Mouse (Mus musculus) hindbrain, embryonic 13.5 days (tissue): ENCODE data around the gene Oser1. TPM values are rescaled to one million over a fixed set of nuclear protein-coding genes. Genes with fewer than 3 reads are reported as not detected.

ENCODE experiments used
- ATAC-seq: fragments of 200-750 bp; cut with Nextera tagmentation; 2 replicates; pipeline ENCODE4 v1.8.0; 2017; ENCODE audit warnings: moderate TSS enrichment; ENCODE audit not compliant: low FRiP score
- H3K27ac ChIP-seq: fragments of 300-500 bp; sonication (generic); 2 replicates; pipeline ENCODE4 v1.5.1; 2015; ENCODE audit warnings: inconsistent platforms, mild to moderate bottlenecking, moderate library complexity
- H3K27me3 ChIP-seq: fragments of 300-500 bp; sonication (generic); 2 replicates; pipeline ENCODE4 v1.6.1; 2015; ENCODE audit warnings: mild to moderate bottlenecking, inconsistent platforms
- H3K36me3 ChIP-seq: fragments of 300-500 bp; sonication (generic); 2 replicates; pipeline ENCODE4 v1.6.1; 2015; ENCODE audit warnings: mild to moderate bottlenecking, inconsistent platforms
- H3K4me1 ChIP-seq: fragments of 300-500 bp; sonication (generic); replicated peaks from 2 replicates; pipeline ENCODE4 v1.6.1; 2015; ENCODE audit warnings: inconsistent platforms
- H3K4me2 ChIP-seq: fragments of 300-500 bp; sonication (generic); 2 replicates; pipeline ENCODE4 v1.6.1; 2015; ENCODE audit warnings: inconsistent platforms, mild to moderate bottlenecking, moderate library complexity
- H3K4me3 ChIP-seq: fragments of 300-500 bp; sonication (generic); 2 replicates; pipeline ENCODE4 v1.5.1; 2015; ENCODE audit warnings: mild to moderate bottlenecking, inconsistent platforms
- H3K9ac ChIP-seq: fragments of 300-500 bp; sonication (generic); 2 replicates; pipeline ENCODE4 v1.6.1; 2015; ENCODE audit warnings: mild to moderate bottlenecking, inconsistent platforms
- H3K9me3 ChIP-seq: fragments of 300-500 bp; sonication (generic); 2 replicates; pipeline ENCODE4 v1.6.1; 2016; ENCODE audit warnings: inconsistent platforms
- WGBS: fragments of 180-500 bp; shearing (Covaris S2); methylation state at CpG from one replicate; pipeline ENCODE4 v1.1.7; 2015; 5-methylcytosine and 5-hydroxymethylcytosine counted together
- polyA plus RNA-seq: library from polyadenylated mRNA; unstranded; fragments of >200 nt; fragmentation: Nextera tagmentation; extraction: Ambion mirVana; gene quantifications from 2 replicates; pipeline ENCODE4 v1.2.1, GENCODE M21; 2015

The Oser1 gene
- polyA plus RNA-seq, 1 experiment from 2014 or later, result 75.0 TPM

DNA sequence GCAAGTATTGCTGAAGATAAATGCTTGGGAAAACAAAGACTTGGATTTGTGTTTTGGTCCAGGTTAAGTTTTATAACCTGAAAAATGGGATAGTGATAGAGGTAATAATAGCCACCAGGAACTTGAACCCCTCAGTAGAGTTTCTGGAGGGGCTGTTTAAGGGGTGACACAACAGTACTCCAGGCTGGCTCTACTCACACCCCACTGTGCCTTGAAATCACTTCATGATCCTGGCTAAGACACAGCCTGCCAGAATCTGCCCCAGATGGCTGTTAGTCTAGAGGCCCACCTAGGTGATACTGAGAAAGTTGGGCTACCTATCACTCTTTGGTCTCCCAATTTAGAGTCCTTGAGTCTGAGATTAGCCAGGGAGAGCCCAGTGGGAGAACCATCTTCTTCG lies 15.0 kb upstream of the Oser1 start:
- Histone ChIP-seq H3K4me2 (peak overlapping the region; percentile 75), H3K4me1 (peaks cover 54% of the 10 kb centered on the region), H3K9me3 (no peaks in the 10 kb centered on the region), H3K27me3 (no peaks in the 10 kb centered on the region), H3K27ac (0 out of 2 replicates have a peak overlapping the region, but pooled peaks have one; percentile 94), H3K9ac (peak overlapping the region; percentile 96), H3K36me3 (peaks cover 15% of the 10 kb centered on the region), H3K4me3 (peak overlapping the region; percentile 91)
- ATAC-seq, result no peak
- WGBS, result 79% methylated on average over 1 of the region's 1 CpGs

DNA sequence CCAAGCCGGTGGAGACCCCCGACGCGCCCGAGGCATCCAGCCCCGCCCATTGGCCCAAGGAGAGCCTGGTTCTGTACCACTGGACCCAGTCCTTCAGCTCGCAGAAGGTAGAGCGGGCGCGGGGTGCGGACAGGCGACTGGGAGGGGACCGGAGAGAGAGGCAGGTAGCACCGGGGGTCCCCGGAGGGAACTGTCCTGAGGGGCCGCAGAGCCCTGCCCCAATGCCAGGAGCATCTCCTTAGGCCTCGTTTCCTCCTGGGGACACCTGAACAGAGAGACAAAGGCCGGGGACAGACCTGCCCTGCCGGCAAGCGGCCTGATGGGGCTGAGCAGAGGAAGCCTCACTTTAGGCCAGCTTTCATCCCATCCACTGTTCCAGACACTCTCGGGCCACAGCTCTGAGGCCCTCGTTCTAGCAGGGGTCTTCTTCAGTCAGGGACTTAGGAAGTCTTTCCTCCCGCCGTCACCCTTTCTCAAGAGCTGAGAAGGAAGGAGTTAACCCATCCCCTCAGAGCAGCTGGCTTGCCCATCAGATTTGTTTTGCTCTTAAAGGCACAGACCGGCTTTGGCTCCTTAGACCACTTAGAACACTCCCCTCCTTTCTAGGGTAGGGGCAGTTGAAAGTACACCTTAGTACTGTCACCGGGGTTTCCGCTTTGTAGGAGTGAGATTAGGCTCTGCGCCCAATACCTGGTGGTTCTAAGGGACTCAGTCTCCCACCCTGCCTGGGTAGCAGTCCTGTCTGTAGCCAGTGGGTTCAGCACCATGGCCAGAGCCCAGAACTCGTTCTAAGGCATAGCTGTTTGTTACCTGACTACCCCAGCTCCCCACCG lies 14.3 kb upstream of the Oser1 start:
- Histone ChIP-seq H3K9me3 (no peaks in the 10 kb centered on the region), H3K9ac (peak overlapping the region; percentile 96), H3K4me3 (peak overlapping the region; percentile 91), H3K4me1 (peaks cover 49% of the 10 kb centered on the region), H3K36me3 (peaks cover 15% of the 10 kb centered on the region), H3K4me2 (peak overlapping the region; percentile 75), H3K27me3 (no peaks in the 10 kb centered on the region), H3K27ac (peak overlapping the region; percentile 94)
- peak; percentile 79 for ATAC-seq
- 2% methylated on average over 25 of the region's 30 CpGs for WGBS

DNA sequence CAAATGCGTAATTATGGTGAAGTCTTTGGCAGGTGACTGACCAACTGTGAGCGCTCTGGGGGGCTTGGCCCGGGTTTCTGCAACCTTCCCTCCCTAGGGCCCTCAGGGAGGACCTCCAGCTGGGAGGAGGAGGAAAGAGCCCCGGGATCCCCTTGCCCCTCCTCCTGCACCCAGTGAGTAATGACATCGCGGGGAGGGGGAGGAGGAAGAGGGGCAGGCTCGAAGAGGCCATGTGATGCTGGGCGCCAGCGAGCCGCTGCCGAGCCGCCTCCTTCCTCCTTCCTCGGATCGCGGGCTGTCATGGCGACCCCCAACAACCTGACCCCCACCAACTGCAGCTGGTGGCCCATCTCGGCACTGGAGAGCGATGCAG lies 13.7 kb upstream of the Oser1 start, which contains the start of gene Gdap1l1:
Gene Gdap1l1 (plus strand): TSS at position 231 of the 373 bp plus-strand sequence.
- H3K4me1 ChIP-seq, result peaks cover 44% of the 10 kb centered on the region

DNA sequence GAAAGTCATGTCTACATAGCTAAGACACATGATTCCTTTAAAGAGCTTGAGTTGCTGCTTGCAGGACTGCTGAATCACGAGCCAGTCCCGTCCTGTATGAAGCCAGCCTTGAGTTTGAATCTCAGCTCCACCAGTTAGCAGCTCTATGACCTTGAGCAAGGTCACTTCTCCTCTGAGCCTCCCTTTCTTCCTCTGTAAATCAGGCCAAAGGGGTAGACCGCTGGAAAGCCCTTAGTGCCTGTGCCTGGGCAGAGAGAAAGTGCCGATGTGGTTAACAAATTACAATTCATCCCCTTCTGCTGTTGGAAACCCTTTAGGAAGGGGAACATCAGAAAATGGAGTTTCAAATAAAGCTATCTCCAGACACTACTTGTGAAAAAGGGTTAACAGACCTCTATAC lies 13.3 kb upstream of the Oser1 start:
- H3K4me3 ChIP-seq, result peak overlapping the region; percentile 91
- peak overlapping the region; percentile 94 for H3K27ac ChIP-seq
- no peak for ATAC-seq
- peak overlapping the region; percentile 96 for H3K9ac ChIP-seq
- no peaks in the 10 kb centered on the region for H3K9me3 ChIP-seq
- no peaks in the 10 kb centered on the region for H3K27me3 ChIP-seq
- H3K4me2 ChIP-seq, result peak overlapping the region; percentile 75
- H3K36me3 ChIP-seq, result peaks cover 12% of the 10 kb centered on the region
- WGBS, result 41% methylated on average over 4 of the region's 4 CpGs
- H3K4me1 ChIP-seq, result peaks cover 43% of the 10 kb centered on the region

More for the DNA sequence above, 13.7 kb upstream of the Oser1 start, which contains the start of gene Gdap1l1:
- ATAC-seq, result peak; percentile 83
- Histone ChIP-seq H3K4me3 (peak within 1 kb of the TSS; percentile 91), H3K4me2 (peak within 1 kb of the TSS; percentile 75), H3K27me3 (no peaks in the 10 kb centered on the region), H3K9me3 (no peaks in the 10 kb centered on the region), H3K27ac (peak within 1 kb of the TSS; percentile 94), H3K9ac (peak within 1 kb of the TSS; percentile 96), H3K36me3 (peaks cover 15% of the 10 kb centered on the region)
- 1% methylated on average over 17 of the region's 18 CpGs for WGBS

DNA sequence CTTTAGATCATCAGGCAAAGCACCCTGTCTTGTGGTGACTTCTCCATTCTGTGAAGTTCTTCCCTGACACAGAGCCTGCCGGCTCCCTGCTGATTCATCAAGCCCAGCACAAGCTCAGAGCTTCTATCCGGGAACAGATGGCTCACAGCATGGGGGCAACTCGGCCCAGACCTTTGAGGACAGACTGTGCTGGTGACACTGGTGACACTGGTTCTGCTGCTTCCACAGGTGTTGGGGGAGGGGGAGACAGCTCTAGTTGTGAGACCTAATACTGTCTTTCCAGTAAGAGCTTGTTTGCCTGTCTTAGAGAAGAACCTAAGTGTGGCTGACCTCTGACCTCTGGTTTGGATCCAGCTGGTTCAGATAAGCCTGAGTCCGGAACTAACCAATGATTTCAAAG lies 9.5 kb upstream of the Oser1 start:
- 17% methylated on average over 4 of the region's 4 CpGs for WGBS
- Histone ChIP-seq H3K4me3 (no peak overlapping the region), H3K36me3 (no peaks in the 10 kb centered on the region), H3K4me1 (peaks cover 8% of the 10 kb centered on the region), H3K27me3 (no peaks in the 10 kb centered on the region), H3K9me3 (no peaks in the 10 kb centered on the region), H3K9ac (no peak overlapping the region), H3K27ac (no peak overlapping the region), H3K4me2 (no peak overlapping the region)
- no peak for ATAC-seq

DNA sequence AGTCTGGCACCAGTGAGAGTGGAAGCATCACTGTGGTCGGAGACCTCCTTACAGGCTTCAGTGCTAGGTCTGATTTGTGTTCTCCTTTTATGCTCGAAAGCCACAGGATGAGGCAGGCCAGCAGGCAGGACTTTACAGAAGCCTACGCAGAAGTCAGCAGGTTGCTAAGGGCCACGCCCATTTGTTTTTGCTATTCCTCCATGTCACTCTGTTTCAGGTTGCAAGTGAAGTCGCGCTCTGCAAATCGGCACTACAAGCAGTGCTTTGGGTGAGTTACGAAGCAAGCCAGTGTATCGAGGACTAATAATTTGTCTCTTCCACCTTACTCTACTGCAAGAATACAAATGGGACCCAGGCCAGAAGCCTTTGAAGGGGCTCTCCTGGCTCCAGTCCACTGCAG lies 6.8 kb upstream of the Oser1 start:
- no peak overlapping the region for H3K9ac ChIP-seq
- no peak overlapping the region for H3K4me2 ChIP-seq
- WGBS, result 90% methylated on average over 9 of the region's 9 CpGs
- ATAC-seq, result no peak
- no peak overlapping the region for H3K4me3 ChIP-seq
- H3K4me1 ChIP-seq, result 0 out of 2 replicates have a peak, but pooled peaks cover 3% of the 10 kb centered on the region
- H3K27ac ChIP-seq, result no peak overlapping the region
- H3K9me3 ChIP-seq, result no peaks in the 10 kb centered on the region
- no peaks in the 10 kb centered on the region for H3K27me3 ChIP-seq
- no peaks in the 10 kb centered on the region for H3K36me3 ChIP-seq

DNA sequence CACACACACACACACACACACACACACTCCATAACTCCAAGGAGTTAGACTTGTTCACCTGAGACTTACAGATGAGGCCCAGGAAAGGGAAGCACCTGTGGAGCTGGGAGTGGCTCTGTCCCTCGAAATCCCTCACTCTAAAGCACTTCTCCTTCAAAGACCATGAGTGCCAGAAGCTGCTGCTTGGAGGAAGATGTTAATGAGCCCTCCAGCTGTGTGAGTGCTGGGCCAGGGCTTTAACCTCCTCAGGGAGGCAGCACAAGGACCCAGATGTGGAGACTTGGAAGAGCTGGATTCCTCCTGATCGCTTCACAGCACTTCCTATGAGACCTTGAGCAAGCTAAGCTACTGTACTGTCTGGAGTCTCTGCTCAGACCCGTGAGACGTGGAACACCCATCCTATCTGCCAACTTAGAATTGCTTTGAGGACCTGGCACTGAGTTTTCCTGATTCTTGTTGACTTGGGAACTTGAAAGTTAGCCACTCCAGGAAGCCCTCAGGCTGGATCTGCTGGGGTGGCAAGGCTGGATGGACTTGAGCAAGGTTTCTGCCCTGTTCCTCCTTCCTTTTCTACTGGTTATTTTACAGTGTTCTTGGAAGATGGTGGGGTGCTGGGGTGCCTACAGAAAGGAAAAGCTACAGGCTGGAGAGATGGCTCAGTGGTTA lies 4.0 kb upstream of the Oser1 start:
- H3K4me1 ChIP-seq, result 0 out of 2 replicates have a peak, but pooled peaks cover 4% of the 10 kb centered on the region
- ATAC-seq, result no peak
- H3K4me3 ChIP-seq, result no peak overlapping the region
- H3K4me2 ChIP-seq, result no peak overlapping the region
- WGBS, result 57% methylated on average over 4 of the region's 4 CpGs
- no peak overlapping the region for H3K27ac ChIP-seq
- no peak overlapping the region for H3K9ac ChIP-seq
- H3K9me3 ChIP-seq, result no peaks in the 10 kb centered on the region
- H3K36me3 ChIP-seq, result no peaks in the 10 kb centered on the region; the same call in 1 of the 2 replicates
- no peaks in the 10 kb centered on the region for H3K27me3 ChIP-seq

DNA sequence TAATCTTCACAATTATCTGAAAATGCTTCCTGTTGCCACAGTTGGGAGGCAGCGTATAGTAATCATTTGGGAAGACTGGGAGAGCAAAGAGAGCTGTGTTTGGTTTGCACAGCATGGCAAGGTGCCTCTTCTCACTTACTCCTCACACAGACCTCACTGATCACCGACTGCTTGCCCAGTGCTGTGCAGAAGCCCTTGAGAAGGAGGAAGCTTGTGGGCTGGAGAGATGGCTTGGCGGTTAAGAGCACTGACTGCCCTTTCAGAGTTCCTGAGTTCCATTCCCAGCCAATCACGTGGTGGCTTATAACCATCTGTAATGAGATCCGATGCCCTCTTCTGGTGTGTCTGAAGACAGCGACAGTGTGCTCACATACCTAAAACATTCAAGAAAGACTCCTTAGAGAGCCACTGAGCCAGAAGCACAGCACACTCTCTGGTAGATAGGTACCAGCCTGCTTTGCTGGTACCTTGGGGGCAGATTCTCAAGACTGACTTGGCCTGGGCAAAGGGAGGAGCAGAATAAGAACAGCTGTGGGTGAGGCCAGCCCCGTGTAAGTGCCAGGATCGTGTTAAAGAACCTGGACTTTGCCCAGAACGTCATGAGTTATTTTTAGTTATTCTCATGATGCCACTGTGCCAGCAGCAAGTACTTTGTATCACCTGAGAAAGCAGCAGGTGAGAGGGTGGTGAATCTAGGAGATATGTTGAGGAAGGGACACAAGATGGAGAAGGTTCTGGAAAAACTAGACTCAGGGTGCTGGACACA lies 1.4 kb downstream of the Oser1 start:
- Histone ChIP-seq H3K36me3 (peaks cover 7% of the 10 kb centered on the region), H3K27ac (no peak overlapping the region), H3K4me2 (no peak overlapping the region), H3K4me3 (no peak overlapping the region), H3K9ac (no peak overlapping the region), H3K9me3 (no peaks in the 10 kb centered on the region), H3K27me3 (no peaks in the 10 kb centered on the region), H3K4me1 (peaks cover 27% of the 10 kb centered on the region)
- ATAC-seq, result no peak
- WGBS, result 86% methylated on average over 9 of the region's 9 CpGs

DNA sequence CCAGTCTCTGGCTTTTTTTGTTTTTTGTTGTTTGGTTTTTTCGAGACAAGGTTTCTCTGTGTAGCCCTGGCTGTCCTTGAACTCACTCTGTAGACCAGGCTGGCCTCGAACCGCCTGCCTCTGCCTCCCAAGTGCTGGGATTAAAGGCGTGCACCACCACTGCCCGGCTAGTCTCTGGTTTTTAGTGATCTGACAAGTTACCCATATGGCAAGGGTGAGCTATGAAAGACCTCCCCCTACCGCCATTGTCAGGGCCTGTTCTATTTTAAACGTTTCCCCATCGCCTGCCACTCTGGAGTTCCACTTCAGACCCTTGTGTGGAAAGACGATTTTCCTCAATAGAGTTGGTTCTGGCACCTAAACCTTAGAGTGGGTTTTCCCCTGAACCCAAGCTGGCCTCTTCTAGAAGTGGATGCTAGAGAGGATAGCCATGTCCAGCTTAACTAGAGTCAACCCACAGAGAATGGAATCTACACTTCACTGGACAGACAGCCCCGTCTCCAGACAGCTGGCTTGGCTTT lies 4.1 kb downstream of the Oser1 start:
- Histone ChIP-seq H3K36me3 (peaks cover 7% of the 10 kb centered on the region), H3K4me2 (peak overlapping the region; percentile 82), H3K27ac (no peak overlapping the region), H3K9ac (peak overlapping the region; percentile 82), H3K4me3 (peak overlapping the region; percentile 99), H3K27me3 (no peaks in the 10 kb centered on the region), H3K9me3 (no peaks in the 10 kb centered on the region), H3K4me1 (peaks cover 37% of the 10 kb centered on the region)
- 43% methylated on average over 10 of the region's 10 CpGs for WGBS
- ATAC-seq, result no peak

DNA sequence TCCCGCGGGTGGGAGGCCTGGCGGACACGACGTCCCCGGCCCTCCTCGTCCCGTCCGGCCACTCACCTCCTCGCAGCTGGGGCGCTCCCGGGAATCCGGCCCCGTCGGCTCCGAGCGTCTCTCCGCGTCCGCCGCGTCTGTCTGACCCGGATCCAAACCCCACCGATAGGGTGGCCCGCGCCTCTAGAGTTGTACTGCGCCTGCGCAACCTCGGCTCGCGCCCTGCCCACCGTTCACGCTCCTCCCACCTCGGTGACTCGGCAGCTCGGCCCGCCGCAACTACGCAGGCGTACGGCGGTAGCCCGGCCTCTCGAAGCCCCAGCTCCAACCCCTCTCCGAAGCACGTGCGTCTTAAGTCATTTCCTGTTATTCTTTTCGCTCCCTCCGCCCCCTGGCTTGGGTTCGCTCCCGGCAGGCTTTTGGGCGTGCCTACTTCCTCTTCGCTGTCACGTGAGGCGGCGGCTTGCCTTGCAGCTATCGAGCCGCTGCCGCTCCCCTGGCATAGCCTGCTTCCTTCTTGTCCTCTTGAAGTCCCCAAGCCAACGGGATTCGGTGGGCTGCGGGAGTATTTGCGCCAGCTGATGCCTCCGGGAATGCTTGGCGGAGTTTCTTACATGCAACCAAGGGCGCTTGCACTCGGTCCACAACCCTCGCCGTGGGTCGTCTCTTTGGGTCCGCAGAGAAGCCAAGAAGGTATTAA lies 5.0 kb downstream of the Oser1 start:
- Histone ChIP-seq H3K36me3 (peaks cover 11% of the 10 kb centered on the region), H3K27me3 (no peaks in the 10 kb centered on the region), H3K4me1 (peaks cover 34% of the 10 kb centered on the region), H3K4me2 (peak overlapping the region; percentile 98), H3K4me3 (peak overlapping the region; percentile 99), H3K27ac (peak overlapping the region; percentile 90), H3K9ac (peak overlapping the region; percentile 96), H3K9me3 (no peaks in the 10 kb centered on the region)
- ATAC-seq, result peak; percentile 99
- under 1% methylated on average over 69 of the region's 71 CpGs for WGBS

DNA sequence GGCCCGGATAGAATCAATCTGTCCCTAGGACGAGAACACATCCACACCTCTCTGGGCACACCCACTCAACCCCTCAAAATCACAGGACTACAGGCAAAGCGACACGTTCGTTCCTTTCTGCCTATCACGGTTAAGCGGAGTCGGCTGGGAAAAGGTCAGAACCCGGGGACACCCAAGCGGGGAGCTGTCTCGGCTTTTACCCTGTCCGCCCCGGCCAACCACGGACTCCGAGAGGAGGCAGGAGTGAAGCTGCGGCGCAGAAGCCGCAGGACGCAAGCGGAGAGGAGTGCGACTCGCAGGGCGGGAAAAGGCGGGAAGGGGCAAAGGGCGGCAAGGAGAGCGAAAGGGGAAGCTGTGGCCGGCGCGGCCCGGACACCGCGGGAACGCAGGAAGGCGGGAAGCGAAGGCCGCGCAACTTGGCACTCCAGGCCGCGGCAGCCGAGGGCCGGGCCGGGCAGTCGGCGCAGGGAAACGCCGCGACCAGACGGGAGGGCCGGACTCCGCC lies 5.6 kb downstream of the Oser1 start:
- WGBS, result under 1% methylated on average over 47 of the region's 50 CpGs
- Histone ChIP-seq H3K9ac (peak overlapping the region; percentile 96), H3K27me3 (no peaks in the 10 kb centered on the region), H3K4me3 (peak overlapping the region; percentile 99), H3K4me1 (peaks cover 34% of the 10 kb centered on the region), H3K27ac (peak overlapping the region; percentile 87), H3K4me2 (peak overlapping the region; percentile 98), H3K36me3 (peaks cover 15% of the 10 kb centered on the region), H3K9me3 (no peaks in the 10 kb centered on the region)
- peak; percentile 29 for ATAC-seq
